Mouse (Mus musculus): ENCODE measurements around the gene Syngap1. TPM values are rescaled to one million over a fixed set of nuclear protein-coding genes. Genes with fewer than 3 reads are reported as not detected.
"Not testable (repeated sequence)": the region's sequence is repeated elsewhere in the genome, so short reads cannot be mapped to it uniquely, and the experiment has no call there.

Gene Syngap1
- polyA plus RNA-seq, 1 experiment from 2014 or later, result 5.9 TPM

GRCm38 (mm10) chr17:26918343-26918742 lies 22.7 kb upstream of the Syngap1 start:
- ATAC-seq, result no peak
- Histone ChIP-seq H3K4me3 (peak overlapping the region; percentile 63), H3K4me2 (peak overlapping the region; percentile 69), H3K9me3 (replicated peaks) (no peaks in the 10 kb centered on the region), H3K4me1 (peaks cover 15% of the 10 kb centered on the region), H3K36me3 (ENCODE audit: poor library complexity, severe bottlenecking) (peaks cover 17% of the 10 kb centered on the region), H3K9ac (peak overlapping the region; percentile 46; the same call in 1 of the 2 replicates), H3K27me3 (no peaks in the 10 kb centered on the region), H3K27ac (no peak overlapping the region)
- WGBS, result 69% methylated on average over 2 of the region's 2 CpGs

GRCm38 (mm10) chr17:26919516-26919915 lies 21.5 kb upstream of the Syngap1 start:
- H3K36me3 ChIP-seq (ENCODE audit: poor library complexity, severe bottlenecking), result peaks cover 26% of the 10 kb centered on the region
- not testable (repeated sequence) for H3K4me3 ChIP-seq; H3K4me2 ChIP-seq; ATAC-seq; H3K27ac ChIP-seq; H3K9me3 ChIP-seq (replicated peaks); H3K9ac ChIP-seq; H3K27me3 ChIP-seq
- H3K4me1 ChIP-seq, result peaks cover 15% of the 10 kb centered on the region
- WGBS, result 80% methylated on average over 2 of the region's 2 CpGs

GRCm38 (mm10) chr17:26922368-26922767 lies 18.7 kb upstream of the Syngap1 start:
- Histone ChIP-seq H3K4me1 (peaks cover 15% of the 10 kb centered on the region), H3K36me3 (ENCODE audit: poor library complexity, severe bottlenecking) (peaks cover 51% of the 10 kb centered on the region)
- H3K4me2 ChIP-seq; H3K4me3 ChIP-seq; ATAC-seq; H3K9me3 ChIP-seq (replicated peaks); H3K27me3 ChIP-seq; H3K27ac ChIP-seq; H3K9ac ChIP-seq: not testable (repeated sequence)
- WGBS, result 93% methylated on average over 6 of the region's 6 CpGs

DNA sequence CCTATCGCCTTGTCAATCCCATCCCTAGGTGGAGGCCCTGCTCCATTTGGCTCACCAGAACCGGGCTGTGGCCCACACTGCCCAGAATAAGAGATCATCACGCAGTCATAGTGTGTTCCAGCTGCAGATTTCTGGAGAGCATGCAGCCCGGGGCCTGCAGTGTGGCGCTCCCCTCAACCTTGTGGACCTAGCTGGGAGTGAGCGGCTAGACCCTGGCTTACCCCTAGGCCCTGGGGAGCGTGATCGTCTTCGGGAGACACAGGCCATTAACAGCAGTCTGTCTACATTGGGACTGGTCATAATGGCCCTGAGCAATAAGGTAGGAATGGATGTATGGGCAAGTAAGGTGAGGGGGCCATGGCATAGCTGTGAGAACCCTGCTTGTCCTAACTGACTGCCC lies 15.6 kb upstream of the Syngap1 start:
- not testable (repeated sequence) for H3K4me3 ChIP-seq; H3K9ac ChIP-seq; ATAC-seq; H3K4me2 ChIP-seq; H3K27ac ChIP-seq; H3K4me1 ChIP-seq; H3K27me3 ChIP-seq; H3K9me3 ChIP-seq (replicated peaks)
- 94% methylated on average over 9 of the region's 9 CpGs for WGBS
- H3K36me3 ChIP-seq (ENCODE audit: poor library complexity, severe bottlenecking), result peaks cover 77% of the 10 kb centered on the region

DNA sequence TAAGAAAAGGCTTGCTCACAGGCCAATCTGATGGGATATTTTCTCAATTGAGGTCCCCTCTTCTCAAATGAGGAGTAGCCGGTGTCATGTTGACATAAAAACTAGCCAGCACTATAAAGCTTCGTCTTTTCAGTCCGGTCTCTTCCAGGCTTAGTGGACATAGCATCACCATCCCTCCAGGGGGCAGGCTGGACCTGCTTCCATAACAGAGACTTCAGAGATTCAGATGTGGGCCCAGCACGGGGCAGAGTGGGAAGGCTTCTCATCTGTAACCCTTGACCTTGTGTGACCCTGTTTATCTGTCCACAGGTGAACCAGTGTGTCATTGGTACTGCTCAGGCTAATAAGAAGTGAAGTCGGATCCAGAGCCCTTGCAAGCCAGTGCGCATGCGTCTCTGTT lies 9.3 kb upstream of the Syngap1 start:
- H3K9ac ChIP-seq; ATAC-seq; H3K4me3 ChIP-seq; H3K27me3 ChIP-seq; H3K27ac ChIP-seq; H3K4me2 ChIP-seq; H3K9me3 ChIP-seq (replicated peaks): not testable (repeated sequence)
- Histone ChIP-seq H3K36me3 (ENCODE audit: poor library complexity, severe bottlenecking) (peaks cover 58% of the 10 kb centered on the region), H3K4me1 (peaks cover 19% of the 10 kb centered on the region)
- 72% methylated on average over 7 of the region's 7 CpGs for WGBS

DNA sequence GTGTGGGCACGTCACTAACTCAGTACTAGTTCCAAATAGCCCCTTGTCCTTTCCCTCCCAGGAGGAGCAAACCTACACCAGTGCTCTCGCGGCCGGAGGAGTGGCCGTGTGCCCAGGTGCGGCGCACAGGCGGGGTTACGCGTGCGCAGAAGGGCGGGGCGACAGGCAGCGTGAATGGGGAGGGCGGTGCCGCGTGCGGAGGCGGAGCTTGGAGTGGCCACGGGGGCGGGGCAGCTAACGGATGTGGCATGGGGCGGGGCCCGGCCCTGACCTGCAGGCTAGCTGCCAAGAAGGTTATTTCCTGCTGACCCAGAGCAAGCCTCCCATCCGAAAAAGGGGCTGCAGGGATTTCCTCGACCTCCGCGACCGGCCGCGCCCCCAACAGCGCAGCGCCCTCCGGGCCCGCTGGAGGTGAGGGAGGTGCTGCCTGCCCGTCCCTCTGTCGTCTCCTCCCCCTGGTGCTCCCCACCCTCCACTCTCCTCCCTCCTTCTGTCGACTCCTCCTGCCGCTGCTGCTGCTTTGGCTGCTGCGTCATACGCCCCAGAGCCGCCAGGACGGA lies 8.1 kb upstream of the Syngap1 start, which contains the start of gene Phf1:
TSS of gene Phf1 (plus strand) at position 214 of the 560 bp plus-strand sequence.
- peak within 1 kb of the TSS; percentile 81 for H3K27ac ChIP-seq
- ATAC-seq, result peak; percentile 84
- H3K4me2 ChIP-seq, result peak within 1 kb of the TSS; percentile 88
- no peaks in the 10 kb centered on the region for H3K9me3 ChIP-seq (replicated peaks)
- 0% methylated on average over 26 of the region's 43 CpGs for WGBS
- H3K9ac ChIP-seq, result peak within 1 kb of the TSS; percentile 82
- peaks cover 28% of the 10 kb centered on the region for H3K4me1 ChIP-seq
- H3K36me3 ChIP-seq (ENCODE audit: poor library complexity, severe bottlenecking), result peaks cover 56% of the 10 kb centered on the region
- peak within 1 kb of the TSS; percentile 65 for H3K4me3 ChIP-seq
- H3K27me3 ChIP-seq, result no peaks in the 10 kb centered on the region

DNA sequence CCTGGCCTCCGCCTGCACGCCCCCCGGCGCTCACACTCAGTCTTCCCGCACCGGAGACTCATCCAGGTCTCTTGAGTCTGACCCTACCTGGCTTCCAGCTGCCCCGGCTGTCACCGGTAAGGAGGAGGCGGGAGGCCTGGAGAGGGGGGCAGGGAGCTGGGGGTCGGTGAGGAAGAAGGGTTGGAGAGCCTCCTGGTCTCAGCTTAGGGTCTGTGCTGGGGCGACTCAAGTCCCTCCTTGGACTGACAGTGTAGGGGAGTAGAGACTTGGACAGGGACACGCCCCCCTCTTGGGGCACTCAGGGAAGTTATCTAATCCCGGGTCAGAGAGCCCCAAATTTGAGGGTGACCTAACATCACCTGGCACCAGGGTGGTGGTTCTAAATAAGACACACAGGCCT lies 7.6 kb upstream of the Syngap1 start:
- peak; percentile 34 for ATAC-seq
- peaks cover 33% of the 10 kb centered on the region for H3K4me1 ChIP-seq
- peak overlapping the region; percentile 65 for H3K4me3 ChIP-seq
- no peaks in the 10 kb centered on the region for H3K9me3 ChIP-seq (replicated peaks)
- H3K27me3 ChIP-seq, result no peaks in the 10 kb centered on the region
- peak overlapping the region; percentile 81 for H3K27ac ChIP-seq
- H3K4me2 ChIP-seq, result peak overlapping the region; percentile 88
- H3K36me3 ChIP-seq (ENCODE audit: poor library complexity, severe bottlenecking), result peaks cover 55% of the 10 kb centered on the region
- WGBS, result 10% methylated on average over 12 of the region's 13 CpGs
- H3K9ac ChIP-seq, result peak overlapping the region; percentile 82

- 80% methylated on average over 16 of the region's 16 CpGs for WGBS
- no peak for ATAC-seq
- peaks cover 49% of the 10 kb centered on the region for H3K36me3 ChIP-seq (ENCODE audit: poor library complexity, severe bottlenecking)
- H3K9me3 ChIP-seq (replicated peaks), result no peaks in the 10 kb centered on the region
- no peak overlapping the region for H3K27ac ChIP-seq
- H3K9ac ChIP-seq, result peak overlapping the region; percentile 82
- peak overlapping the region; percentile 65 for H3K4me3 ChIP-seq
- H3K27me3 ChIP-seq, result no peaks in the 10 kb centered on the region
- peaks cover 38% of the 10 kb centered on the region for H3K4me1 ChIP-seq
- peak overlapping the region; percentile 88 for H3K4me2 ChIP-seq
Observed at GRCm38 (mm10) chr17:26933885-26934827, 6.9 kb upstream of the Syngap1 start.

- WGBS, result 94% methylated on average over 9 of the region's 9 CpGs
- peaks cover 41% of the 10 kb centered on the region for H3K4me1 ChIP-seq
- H3K4me2 ChIP-seq, result no peak overlapping the region
- H3K36me3 ChIP-seq (ENCODE audit: poor library complexity, severe bottlenecking), result peaks cover 40% of the 10 kb centered on the region
- no peak overlapping the region for H3K4me3 ChIP-seq
- no peak for ATAC-seq
- H3K27ac ChIP-seq, result no peak overlapping the region
- no peak overlapping the region for H3K9ac ChIP-seq
- no peaks in the 10 kb centered on the region for H3K9me3 ChIP-seq (replicated peaks)
- no peaks in the 10 kb centered on the region for H3K27me3 ChIP-seq
Observed at GRCm38 (mm10) chr17:26935027-26935426, 6.0 kb upstream of the Syngap1 start.

DNA sequence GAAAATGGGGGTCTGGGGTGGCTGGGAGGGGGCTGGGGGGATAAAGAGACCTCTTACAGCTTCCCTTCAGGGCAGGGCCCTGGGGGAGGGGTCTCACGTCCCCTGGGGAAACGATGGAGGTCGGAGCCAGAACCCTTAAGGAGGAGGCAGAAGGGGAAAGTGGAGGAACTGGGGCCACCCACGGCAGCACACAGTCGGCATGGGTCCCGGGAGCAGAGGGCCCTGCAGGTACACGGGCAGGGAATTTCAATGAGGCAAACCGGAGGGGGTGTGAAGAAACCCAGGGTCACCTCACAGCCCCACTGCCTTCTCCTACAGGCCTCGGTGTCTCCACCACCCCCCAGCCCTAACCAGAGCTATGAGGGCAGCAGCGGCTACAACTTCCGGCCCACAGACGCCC lies 4.6 kb upstream of the Syngap1 start:
- H3K4me1 ChIP-seq, result peaks cover 51% of the 10 kb centered on the region
- WGBS, result 84% methylated on average over 12 of the region's 12 CpGs
- no peak for ATAC-seq
- H3K4me3 ChIP-seq, result no peak overlapping the region
- H3K9ac ChIP-seq, result no peak overlapping the region
- H3K27ac ChIP-seq, result no peak overlapping the region
- no peaks in the 10 kb centered on the region for H3K9me3 ChIP-seq (replicated peaks)
- H3K4me2 ChIP-seq, result no peak overlapping the region
- H3K27me3 ChIP-seq, result no peaks in the 10 kb centered on the region
- peaks cover 32% of the 10 kb centered on the region for H3K36me3 ChIP-seq (ENCODE audit: poor library complexity, severe bottlenecking)

- 86% methylated on average over 15 of the region's 15 CpGs for WGBS
- H3K9ac ChIP-seq, result no peak overlapping the region
- no peak for ATAC-seq
- no peaks in the 10 kb centered on the region for H3K9me3 ChIP-seq (replicated peaks)
- H3K4me3 ChIP-seq, result no peak overlapping the region
- peaks cover 32% of the 10 kb centered on the region for H3K36me3 ChIP-seq (ENCODE audit: poor library complexity, severe bottlenecking)
- peaks cover 57% of the 10 kb centered on the region for H3K4me1 ChIP-seq
- no peak overlapping the region for H3K27ac ChIP-seq
- H3K4me2 ChIP-seq, result peak overlapping the region; percentile 3; the same call in 1 of the 2 replicates
- no peaks in the 10 kb centered on the region for H3K27me3 ChIP-seq
Observed at GRCm38 (mm10) chr17:26936921-26937695, 3.9 kb upstream of the Syngap1 start.
